Mouse (Mus musculus): ENCODE measurements at regions not wholly inside any gene's neighbourhood (a gene's known extent, or its start where the extent isn't known, plus 50 kb on each side); places are given as distances from the start of the nearest gene placed in this dataset.

DNA sequence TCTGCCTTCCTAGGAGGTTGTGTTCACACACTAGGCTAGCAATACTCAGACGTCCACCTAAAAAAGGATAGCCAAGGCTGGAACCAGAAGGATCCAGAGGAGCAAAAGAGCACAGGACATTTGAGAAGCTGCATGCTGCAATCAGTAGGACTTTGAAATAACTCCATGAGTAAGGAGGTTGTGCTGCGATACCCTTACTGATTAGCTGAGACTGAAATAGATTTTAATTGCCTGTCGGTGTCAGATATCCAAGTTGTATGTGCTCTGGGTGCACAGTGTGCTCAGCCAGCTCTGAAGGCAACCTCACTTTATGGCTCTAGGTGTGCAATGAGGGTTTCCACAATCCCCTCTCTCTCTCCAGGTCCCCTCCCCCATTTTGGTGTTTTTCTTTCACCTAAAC lies 2159.2 kb upstream of the Gm7489 start:
- DNase-seq (ENCODE audit: low spot score in 2 of 2): no peak

DNA sequence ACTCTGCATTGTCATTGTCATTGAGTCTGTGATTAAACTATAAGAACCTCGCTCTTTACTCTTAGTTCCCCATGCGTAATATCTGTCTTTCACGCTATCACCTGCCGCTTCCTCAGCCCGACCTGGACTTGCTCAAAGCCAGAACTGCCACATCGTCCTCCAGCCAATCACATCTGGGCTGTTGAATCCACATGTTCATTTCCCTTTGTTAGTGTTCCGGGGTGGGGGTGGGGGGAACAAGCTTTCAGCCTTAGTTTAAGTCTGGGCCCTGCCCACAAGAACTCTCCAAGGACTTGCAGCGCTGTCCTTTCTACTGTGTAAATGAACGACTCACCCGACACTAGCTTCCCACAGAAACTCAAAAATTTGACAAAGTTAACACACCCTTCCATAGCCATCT lies 2154.6 kb upstream of the Gm7489 start:
- DNase-seq (ENCODE audit: low spot score in 2 of 2): no peak

DNA sequence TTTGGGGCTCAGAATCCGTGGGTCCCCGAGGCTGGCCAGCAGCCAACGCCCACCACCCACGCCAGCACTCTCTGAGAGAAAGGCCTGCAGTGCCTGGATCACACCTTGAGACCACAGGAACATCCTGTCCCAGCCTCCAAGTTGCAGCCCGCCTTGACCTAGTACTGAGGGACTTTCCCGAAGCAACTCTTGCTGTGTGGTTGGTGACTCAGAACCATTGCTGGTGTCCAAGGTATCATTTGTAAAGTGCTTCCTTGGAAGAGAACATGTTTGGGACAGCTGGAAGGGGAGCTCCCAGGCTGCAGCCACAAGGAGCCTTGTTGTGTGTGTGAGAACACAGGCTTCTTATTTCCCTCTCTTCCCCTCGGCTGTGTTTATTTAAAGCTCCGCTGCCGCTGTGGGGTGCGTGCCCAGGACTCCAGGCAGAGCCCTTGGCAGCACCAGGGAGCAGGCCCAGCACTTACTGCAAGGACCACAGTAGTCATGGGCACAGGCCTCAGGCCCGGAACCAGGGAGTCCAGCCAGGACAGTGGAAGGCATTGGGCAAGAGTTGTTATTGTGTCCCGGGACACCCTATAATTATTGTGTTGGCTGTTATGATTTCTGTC lies 2153.8 kb upstream of the Gm7489 start:
- DNase-seq (ENCODE audit: low spot score in 2 of 2): no peak

DNA sequence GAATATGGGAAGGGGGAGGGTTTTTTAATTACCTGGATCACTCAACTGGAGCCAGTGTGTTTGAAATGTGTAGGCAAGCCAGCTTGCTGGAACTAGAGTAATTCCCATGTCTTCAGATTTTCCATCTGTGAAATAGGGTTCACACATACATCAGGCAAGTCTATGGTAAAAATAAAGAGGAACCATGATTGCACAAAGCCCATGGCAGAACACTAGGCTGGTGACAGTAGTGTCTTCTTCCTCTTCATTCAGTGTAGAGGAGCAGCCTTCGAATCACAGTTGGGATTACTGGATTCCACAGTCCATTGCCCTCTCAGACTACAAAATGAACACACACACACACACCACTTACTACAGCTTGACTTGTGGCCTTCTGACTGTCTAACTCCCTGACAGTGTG lies 2150.5 kb upstream of the Gm7489 start:
- DNase-seq (ENCODE audit: low spot score in 2 of 2): no peak
